Mouse (Mus musculus) neural tube, postnatal 0 days (tissue): Measurements from ENCODE around the gene Plekhm3. TPM values are rescaled to one million over a fixed set of nuclear protein-coding genes. Genes with fewer than 3 reads are reported as not detected.

Experiments used
- polyA plus RNA-seq: library from polyadenylated mRNA; unstranded; fragments of >200 nt; fragmentation: Nextera tagmentation; extraction: Ambion mirVana; gene quantifications from 2 replicates; pipeline ENCODE4 v1.2.1, GENCODE M21; 2015

Plekhm3 gene
- 5.8 and 7.7 TPM in 2 replicates for polyA plus RNA-seq

GRCm38 (mm10) chr1:64956479-64956961 lies at the start of gene Plekhm3:
Gene Plekhm3 (minus strand): TSS chr1:64956824.

GRCm38 (mm10) chr1:64737502-64738179 lies 219.0 kb downstream of the Plekhm3 start, which contains the start of gene Fzd5:
Gene Fzd5 (minus strand): TSS chr1:64737751.

Other genes starting within 250 kb of the Plekhm3 start
- gene Fzd5, start 219.1 kb downstream of the Plekhm3 start, polyA plus RNA-seq, result 0.31 and 0.53 TPM in 2 replicates
- gene Akr1cl, start 75.9 kb upstream of the Plekhm3 start, polyA plus RNA-seq, result not detected in 2 replicates
- gene Cryge, start 94.3 kb upstream of the Plekhm3 start, polyA plus RNA-seq, result not detected in 2 replicates
- 0.45 TPM in 1 of 2 replicates, not detected in the other for gene Crygd, start 106.6 kb upstream of the Plekhm3 start, polyA plus RNA-seq
- not detected in 2 replicates for gene Crygc, start 116.9 kb upstream of the Plekhm3 start, polyA plus RNA-seq
- gene Crygb, start 125.5 kb upstream of the Plekhm3 start, polyA plus RNA-seq, result 1.3 and 2.0 TPM in 2 replicates
- 1.3 and 1.6 TPM in 2 replicates for gene Cryga, start 146.5 kb upstream of the Plekhm3 start, polyA plus RNA-seq
- 0.39 and 0.52 TPM in 2 replicates for gene Gm28845, start 162.7 kb upstream of the Plekhm3 start, polyA plus RNA-seq
- gene D630023F18Rik, start 166.4 kb upstream of the Plekhm3 start, polyA plus RNA-seq, result 8.4 and 9.1 TPM in 2 replicates
- 261 and 277 TPM in 2 replicates for gene Idh1, start 229.7 kb upstream of the Plekhm3 start, polyA plus RNA-seq
- gene Pikfyve, start 229.9 kb upstream of the Plekhm3 start, polyA plus RNA-seq, result 7.0 and 7.8 TPM in 2 replicates